Mouse (Mus musculus): Measurements from ENCODE around the gene Rsph3a.
A peak's percentile ranks its signal among the peaks of the same experiment; 100 is the strongest.

Gene Rsph3a

GRCm38 (mm10) chr17:7945117-7946052 is at the start of gene Rsph3a:
Gene Rsph3a, plus strand, starts transcription at chr17:7945614.
- DNase-seq (ENCODE audit: low read depth), result peak; percentile 53

- no peak for DNase-seq (ENCODE audit: low read depth)
Observed at GRCm38 (mm10) chr17:7896047-7896635, 49.3 kb upstream of the Rsph3a start.

GRCm38 (mm10) chr17:7897120-7897519 is 48.3 kb upstream of the Rsph3a start:
- no peak for DNase-seq (ENCODE audit: low read depth)

- DNase-seq (ENCODE audit: low read depth), result no peak
Observed at GRCm38 (mm10) chr17:7897756-7898155, 47.7 kb upstream of the Rsph3a start.

GRCm38 (mm10) chr17:7899233-7899632 is 46.2 kb upstream of the Rsph3a start:
- DNase-seq (ENCODE audit: low read depth), result no peak

GRCm38 (mm10) chr17:7899961-7900360 is 45.5 kb upstream of the Rsph3a start:
- no peak for DNase-seq (ENCODE audit: low read depth)

GRCm38 (mm10) chr17:7901536-7901935 is 43.9 kb upstream of the Rsph3a start:
- no peak for DNase-seq (ENCODE audit: low read depth)

- no peak for DNase-seq (ENCODE audit: low read depth)
Observed at GRCm38 (mm10) chr17:7902362-7902761, 43.1 kb upstream of the Rsph3a start.

GRCm38 (mm10) chr17:7904992-7905391 is 40.4 kb upstream of the Rsph3a start:
- DNase-seq (ENCODE audit: low read depth), result no peak

- no peak for DNase-seq (ENCODE audit: low read depth)
Observed at GRCm38 (mm10) chr17:7905936-7906685, 39.3 kb upstream of the Rsph3a start.

- no peak for DNase-seq (ENCODE audit: low read depth)
Observed at GRCm38 (mm10) chr17:7914596-7915227, 30.7 kb upstream of the Rsph3a start.

GRCm38 (mm10) chr17:7915791-7916190 is 29.6 kb upstream of the Rsph3a start:
- DNase-seq (ENCODE audit: low read depth), result no peak

- DNase-seq (ENCODE audit: low read depth), result no peak
Observed at GRCm38 (mm10) chr17:7916782-7917574, 28.4 kb upstream of the Rsph3a start.

GRCm38 (mm10) chr17:7918355-7918754 is 27.1 kb upstream of the Rsph3a start:
- no peak for DNase-seq (ENCODE audit: low read depth)

- DNase-seq (ENCODE audit: low read depth), result no peak
Observed at GRCm38 (mm10) chr17:7919209-7919608, 26.2 kb upstream of the Rsph3a start.

- DNase-seq (ENCODE audit: low read depth), result no peak
Observed at GRCm38 (mm10) chr17:7922564-7922963, 22.9 kb upstream of the Rsph3a start.

GRCm38 (mm10) chr17:7924185-7924725 is 21.2 kb upstream of the Rsph3a start:
- no peak for DNase-seq (ENCODE audit: low read depth)

GRCm38 (mm10) chr17:7925413-7926160 is 19.8 kb upstream of the Rsph3a start, which contains the start of gene Tagap:
Gene Tagap, plus strand, starts transcription at chr17:7926000.
- DNase-seq (ENCODE audit: low read depth), result no peak

GRCm38 (mm10) chr17:7927582-7928535 is 17.6 kb upstream of the Rsph3a start:
- DNase-seq (ENCODE audit: low read depth), result peak; percentile 43

Measured in c-Kit-positive CD71-positive TER-119-negative erythroid progenitor cells, embryonic 14.5 days (primary cell).